Mouse (Mus musculus) G1E (cell line): ENCODE data around the gene Galns. TPM values are rescaled to one million over a fixed set of nuclear protein-coding genes. Genes with fewer than 3 reads are reported as not detected.

Experiments used
- ATAC-seq: 2 replicates; pipeline ENCODE4 v1.8.0; 2016; ENCODE audit warnings: mild to moderate bottlenecking; ENCODE audit not compliant: insufficient number of reproducible peaks, poor library complexity, low FRiP score, severe bottlenecking; ENCODE audit errors: extremely low read depth
- DNase-seq: peaks from one replicate; pipeline ENCODE4 v3.0.0; 2012; ENCODE audit warnings: low spot score
- H3K27me3 ChIP-seq: 2 replicates; pipeline ENCODE4 v1.6.1; 2012; ENCODE audit warnings: mild to moderate bottlenecking, low read length, inconsistent platforms; ENCODE audit not compliant: insufficient read depth
- H3K36me3 ChIP-seq: replicated peaks from 2 replicates; pipeline ENCODE3; 2012; ENCODE audit warnings: mild to moderate bottlenecking, inconsistent platforms
- H3K4me1 ChIP-seq: 2 replicates; pipeline ENCODE4 v1.6.1; 2012; ENCODE audit warnings: low read depth, low read length, inconsistent platforms, mixed read lengths; ENCODE audit not compliant: insufficient read depth
- H3K4me3 ChIP-seq: 2 replicates; pipeline ENCODE4 v1.5.1; 2012; ENCODE audit warnings: low read depth, mild to moderate bottlenecking, inconsistent platforms, low read length, moderate library complexity, mixed read lengths
- H3K9me3 ChIP-seq: replicated peaks from 2 replicates; pipeline ENCODE4 v1.6.1; 2012; ENCODE audit warnings: inconsistent platforms
- CTCF ChIP-seq: IDR thresholded peaks from 2 replicates; pipeline ENCODE4 v1.5.1; 2012; ENCODE audit warnings: low read depth, low read length, inconsistent platforms, mixed read lengths
- GATA1 ChIP-seq: IDR thresholded peaks from 2 replicates; pipeline ENCODE4 v1.6.1; 2012; ENCODE audit warnings: borderline replicate concordance, low read length, inconsistent platforms, mixed read lengths
- GATA2 ChIP-seq: IDR thresholded peaks from 2 replicates; pipeline ENCODE4 v1.6.1; 2012; ENCODE audit warnings: low read depth, low read length, inconsistent platforms, borderline replicate concordance
- POLR2AphosphoS5 ChIP-seq: IDR thresholded peaks from 2 replicates; pipeline ENCODE4 v1.6.1; 2012; ENCODE audit warnings: low read depth, low read length, inconsistent platforms; ENCODE audit not compliant: insufficient replicate concordance
- TAL1 ChIP-seq: conservative IDR thresholded peaks from 2 replicates; pipeline ENCODE4 v1.6.1; 2012; ENCODE audit warnings: low read depth, low read length, inconsistent platforms, mixed read lengths
- polyA plus RNA-seq: library from polyadenylated mRNA; stranded (reverse); fragments of >175 nt; gene quantifications from 2 replicates; pipeline ENCODE4 v1.2.3, GENCODE M21; 2012
- total RNA-seq, 2 experiments: library from RNA; stranded (forward) in 1 of 2; stranded (reverse) in 1 of 2; fragments of 200-1000 nt in 1 of 2; fragments of >200 nt in 1 of 2; fragmentation: Nextera tagmentation in 1 of 2; gene quantifications; 2 replicates each; pipeline ENCODE4 v1.2.3; 2014 to 2017

Gene Galns
- total and polyA plus RNA-seq, 3 experiments, result 3.0 to 7.9 (median 6.0) TPM

GRCm38 (mm10) chr8:122625811-122626210 is 14.5 kb upstream of the Galns start:
- no peaks in the 10 kb centered on the region for H3K9me3 ChIP-seq
- ATAC-seq, result no peak
- H3K36me3 ChIP-seq, result peaks cover 42% of the 10 kb centered on the region
- no peak overlapping the region for H3K4me3 ChIP-seq
- peaks cover 24% of the 10 kb centered on the region for H3K27me3 ChIP-seq
- peaks cover 32% of the 10 kb centered on the region for H3K4me1 ChIP-seq
- DNase-seq, result no peak
- no peak for TF ChIP-seq CTCF
- TF ChIP-seq GATA1, result no peak
- no peak for TF ChIP-seq GATA2
- no peak; the same call in 1 of the 2 replicates for TF ChIP-seq POLR2AphosphoS5
- no peak for TF ChIP-seq TAL1

GRCm38 (mm10) chr8:122624653-122625052 is 13.4 kb upstream of the Galns start:
- ATAC-seq (no peak), DNase-seq (no peak)
- TF ChIP-seq GATA2 (no peak), CTCF (no peak), POLR2AphosphoS5 (no peak), GATA1 (no peak), TAL1 (no peak)
- Histone ChIP-seq H3K4me3 (no peak overlapping the region), H3K27me3 (peaks cover 31% of the 10 kb centered on the region), H3K4me1 (peaks cover 35% of the 10 kb centered on the region), H3K9me3 (no peaks in the 10 kb centered on the region), H3K36me3 (peaks cover 30% of the 10 kb centered on the region)

GRCm38 (mm10) chr8:122623844-122624642 is 12.8 kb upstream of the Galns start:
- no peak for ATAC-seq
- no peak for TF ChIP-seq TAL1
- TF ChIP-seq GATA1, result no peak
- no peak for TF ChIP-seq POLR2AphosphoS5
- TF ChIP-seq CTCF, result no peak
- no peak for TF ChIP-seq GATA2
- no peak for DNase-seq
- Histone ChIP-seq H3K4me3 (no peak overlapping the region), H3K27me3 (peaks cover 31% of the 10 kb centered on the region), H3K9me3 (no peaks in the 10 kb centered on the region), H3K36me3 (peaks cover 24% of the 10 kb centered on the region), H3K4me1 (peaks cover 33% of the 10 kb centered on the region)

GRCm38 (mm10) chr8:122622727-122623126 is 11.5 kb upstream of the Galns start, which contains the start of gene Pabpn1l:
Pabpn1l (minus strand) TSS chr8:122622739.
- no peak for DNase-seq
- peaks cover 34% of the 10 kb centered on the region for H3K4me1 ChIP-seq
- H3K36me3 ChIP-seq, result peaks cover 11% of the 10 kb centered on the region
- no peaks in the 10 kb centered on the region for H3K9me3 ChIP-seq
- no peak for ATAC-seq
- no peak within 1 kb of the TSS for H3K4me3 ChIP-seq
- H3K27me3 ChIP-seq, result peaks cover 31% of the 10 kb centered on the region
- TF ChIP-seq GATA2 (no peak), POLR2AphosphoS5 (no peak), CTCF (no peak), GATA1 (no peak), TAL1 (no peak)

- no peak overlapping the region for H3K4me3 ChIP-seq
Observed at GRCm38 (mm10) chr8:122620446-122620845, 9.2 kb upstream of the Galns start.

GRCm38 (mm10) chr8:122618660-122619378 is 7.6 kb upstream of the Galns start:
- ATAC-seq, result no peak; the same call in 1 of the 2 replicates
- H3K4me1 ChIP-seq, result peaks cover 16% of the 10 kb centered on the region
- DNase-seq, result no peak
- peaks cover 31% of the 10 kb centered on the region for H3K27me3 ChIP-seq
- H3K9me3 ChIP-seq, result no peaks in the 10 kb centered on the region
- TF ChIP-seq GATA1, result no peak
- TF ChIP-seq POLR2AphosphoS5, result no peak
- TF ChIP-seq TAL1, result no peak
- no peak for TF ChIP-seq GATA2
- TF ChIP-seq CTCF, result no peak
- H3K36me3 ChIP-seq, result peaks cover 28% of the 10 kb centered on the region
- no peak overlapping the region for H3K4me3 ChIP-seq

More at GRCm38 (mm10) chr8:122620446-122620845, 9.2 kb upstream of the Galns start:
- no peak for ATAC-seq
- no peaks in the 10 kb centered on the region for H3K9me3 ChIP-seq
- no peak for DNase-seq
- peaks cover 15% of the 10 kb centered on the region for H3K36me3 ChIP-seq
- no peak for TF ChIP-seq POLR2AphosphoS5
- no peak for TF ChIP-seq TAL1
- TF ChIP-seq CTCF, result no peak
- no peak for TF ChIP-seq GATA2
- no peak for TF ChIP-seq GATA1
- peaks cover 16% of the 10 kb centered on the region for H3K4me1 ChIP-seq
- peaks cover 31% of the 10 kb centered on the region for H3K27me3 ChIP-seq
